13 mouse cellular contexts compared by ENCODE assay signal in genomic region chr16:18400028-18400427, GRCm38 (mm10). TPM values are rescaled to one million over a fixed set of nuclear protein-coding genes. Genes with fewer than 3 reads are reported as not detected.
DNase-seq lines count a peak whose midpoint lies in the region; ATAC-seq and TF ChIP-seq lines count a peak whose summit lies in the region.
"Had no signal": no experiment of that assay in that cellular context is flagged by ENCODE, and none has a peak within 500 bp of the region (broad histone marks: within the 10 kb centered on the region; RNA-seq: fewer than 3 reads in every experiment).

No protein-coding gene starts in this region.

- no peaks in the 10 kb centered on the region for H3K9me3 ChIP-seq in megakaryocyte, embryonic 14.5 days
- H3K9me3 ChIP-seq in hindbrain, embryonic 16.5 days (ENCODE audit: control insufficient read depth, low read length), result no peaks in the 10 kb centered on the region
- no peaks in the 10 kb centered on the region for H3K9me3 ChIP-seq in neural tube, embryonic 15.5 days (replicated peaks)
- H3K9me3 ChIP-seq in liver, postnatal 0 days (ENCODE audit: low read length), result no peaks in the 10 kb centered on the region
- H3K9me3 ChIP-seq: embryonic facial prominence, embryonic 15.5 days had no signal

- TF ChIP-seq EP300 in liver, postnatal 0 days (IDR thresholded peaks at IDR 0.05; ENCODE audit: low read depth), result no peak

- H3K4me3 ChIP-seq in megakaryocyte, embryonic 14.5 days (replicated peaks), result peak overlapping the region; percentile 26
- H3K4me3 ChIP-seq in hindbrain, embryonic 16.5 days (ENCODE audit: low read length), result no peak overlapping the region
- no peak overlapping the region for H3K4me3 ChIP-seq in neural tube, embryonic 15.5 days (replicated peaks)
- H3K4me3 ChIP-seq in liver, postnatal 0 days (ENCODE audit: low read depth, low read length), result no peak overlapping the region
- H3K4me3 ChIP-seq: embryonic facial prominence, embryonic 15.5 days; layer of hippocampus, adult 2 months had no signal

- H3K4me2 ChIP-seq in hindbrain, embryonic 16.5 days (ENCODE audit: low read length), result no peak overlapping the region; the same call in 1 of the 2 replicates
- no peak overlapping the region for H3K4me2 ChIP-seq in neural tube, embryonic 15.5 days
- no peak overlapping the region for H3K4me2 ChIP-seq in liver, postnatal 0 days (ENCODE audit: low read depth, low read length)
- H3K4me2 ChIP-seq: embryonic facial prominence, embryonic 15.5 days had no signal

- H3K27ac ChIP-seq in hindbrain, embryonic 16.5 days (ENCODE audit: low read depth, low read length), result peak overlapping the region; percentile 69
- peak overlapping the region; percentile 68; the same call in 1 of the 2 replicates for H3K27ac ChIP-seq in neural tube, embryonic 15.5 days (replicated peaks)
- H3K27ac ChIP-seq in liver, postnatal 0 days (ENCODE audit: low read depth), result no peak overlapping the region
- H3K27ac ChIP-seq: embryonic facial prominence, embryonic 15.5 days had no signal

- H3K4me1 ChIP-seq in megakaryocyte, embryonic 14.5 days, result peaks cover 59% of the 10 kb centered on the region
- peaks cover 33% of the 10 kb centered on the region for H3K4me1 ChIP-seq in hindbrain, embryonic 16.5 days (ENCODE audit: control insufficient read depth, insufficient read depth, low read depth, low read length)
- peaks cover 42% of the 10 kb centered on the region for H3K4me1 ChIP-seq in neural tube, embryonic 15.5 days
- 0 out of 2 replicates have a peak, but pooled peaks cover 2% of the 10 kb centered on the region for H3K4me1 ChIP-seq in liver, postnatal 0 days (ENCODE audit: insufficient read depth)

- 42% methylated on average over 9 of the region's 9 CpGs for WGBS in hindbrain, embryonic 16.5 days
- WGBS in neural tube, embryonic 15.5 days, result 61% methylated on average over 9 of the region's 9 CpGs
- WGBS in liver, postnatal 0 days (ENCODE audit: insufficient replicate concordance), result 77% methylated on average over 9 of the region's 9 CpGs

- peaks cover 26% of the 10 kb centered on the region for H3K36me3 ChIP-seq in megakaryocyte, embryonic 14.5 days (replicated peaks; ENCODE audit: low read length)
- peaks cover 56% of the 10 kb centered on the region for H3K36me3 ChIP-seq in hindbrain, embryonic 16.5 days (ENCODE audit: control insufficient read depth, insufficient read depth, low read length)
- H3K36me3 ChIP-seq in neural tube, embryonic 15.5 days, result peaks cover 82% of the 10 kb centered on the region
- peaks cover 33% of the 10 kb centered on the region for H3K36me3 ChIP-seq in liver, postnatal 0 days (replicated peaks; ENCODE audit: insufficient read depth, low read length)

- H3K9ac ChIP-seq in hindbrain, embryonic 16.5 days (ENCODE audit: low read depth, low read length), result 0 out of 2 replicates have a peak overlapping the region, but pooled peaks have one; percentile 32
- no peak overlapping the region for H3K9ac ChIP-seq in neural tube, embryonic 15.5 days (replicated peaks)
- H3K9ac ChIP-seq in liver, postnatal 0 days (replicated peaks), result no peak overlapping the region
- H3K9ac ChIP-seq: embryonic facial prominence, embryonic 15.5 days had no signal

- no peak for ATAC-seq in megakaryocyte, adult 5-6 weeks (ENCODE audit: poor library complexity, severe bottlenecking)
- ATAC-seq in hindbrain, embryonic 16.5 days, result no peak
- no peak for ATAC-seq in neural tube, embryonic 15.5 days (ENCODE audit: low FRiP score)
- no peak for ATAC-seq in liver, postnatal 0 days
- ATAC-seq: inflammation-experienced regulatory T-cells, adult 6 months had no signal

- no peak for TF ChIP-seq CTCF in liver, postnatal 0 days (IDR thresholded peaks at IDR 0.05; ENCODE audit: low read depth)

- H3K27me3 ChIP-seq in megakaryocyte, embryonic 14.5 days (replicated peaks), result peaks cover 55% of the 10 kb centered on the region
- no peaks in the 10 kb centered on the region for H3K27me3 ChIP-seq in hindbrain, embryonic 16.5 days (replicated peaks; ENCODE audit: control insufficient read depth, insufficient read depth, low read length)
- no peaks in the 10 kb centered on the region for H3K27me3 ChIP-seq in neural tube, embryonic 15.5 days (replicated peaks)
- H3K27me3 ChIP-seq in liver, postnatal 0 days (ENCODE audit: insufficient read depth, low read length), result no peaks in the 10 kb centered on the region
- H3K27me3 ChIP-seq: embryonic facial prominence, embryonic 15.5 days had no signal

- peak; percentile 16 for DNase-seq in cerebellum, adult 11-12 months
- DNase-seq in cerebellum, postnatal 4 days (ENCODE audit: low spot score in 2 of 2), result no peak
- no peak for DNase-seq in kidney, adult 9 months
- no peak for DNase-seq in liver, postnatal 0 days
- DNase-seq: gastrocnemius, postnatal 14 days; thymus, postnatal 4 days had no signal

RNA-seq across cellular contexts. Expression of gene Txnrd2, which starts 26.2 kb away (rescaled TPM):
- 6.9 TPM in 1 of 2 replicates, not detected in the other for polyA plus RNA-seq in megakaryocyte, embryonic 14.5 days (2012; ENCODE audit: insufficient read depth, low replicate concordance)
- 10.3 and 11.8 TPM in 2 replicates for total RNA-seq in megakaryocyte, adult 5-6 weeks (2015)
- total RNA-seq in megakaryocyte, adult 5-6 weeks (2017), result 7.0 and 9.3 TPM in 2 replicates
- 37.5 and 40.6 TPM in 2 replicates for polyA plus RNA-seq in hindbrain, embryonic 16.5 days (2015; fragmentation: Nextera tagmentation; extraction: Ambion mirVana)
- polyA plus RNA-seq in neural tube, embryonic 15.5 days (2015; fragmentation: Nextera tagmentation; extraction: Ambion mirVana), result 28.3 and 30.9 TPM in 2 replicates
- 51.2 and 53.3 TPM in 2 replicates for polyA plus RNA-seq in liver, postnatal 0 days (2015; fragmentation: Nextera tagmentation; extraction: Ambion mirVana)

RNA-seq across cellular contexts. Expression of gene Comt, which starts 26.6 kb away (rescaled TPM):
- 52.8 and 53.5 TPM in 2 replicates for polyA plus RNA-seq in megakaryocyte, embryonic 14.5 days (2012; ENCODE audit: insufficient read depth, low replicate concordance)
- total RNA-seq in megakaryocyte, adult 5-6 weeks (2015), result 37.8 and 40.8 TPM in 2 replicates
- 40.1 and 43.8 TPM in 2 replicates for total RNA-seq in megakaryocyte, adult 5-6 weeks (2017)
- 119 and 123 TPM in 2 replicates for polyA plus RNA-seq in hindbrain, embryonic 16.5 days (2015; fragmentation: Nextera tagmentation; extraction: Ambion mirVana)
- 117 and 128 TPM in 2 replicates for polyA plus RNA-seq in neural tube, embryonic 15.5 days (2015; fragmentation: Nextera tagmentation; extraction: Ambion mirVana)
- 100 and 125 TPM in 2 replicates for polyA plus RNA-seq in liver, postnatal 0 days (2015; fragmentation: Nextera tagmentation; extraction: Ambion mirVana)

RNA-seq across cellular contexts. Expression of gene Arvcf, which starts 52.0 kb away (rescaled TPM):
- 2.6 TPM in 1 of 2 replicates, not detected in the other for polyA plus RNA-seq in megakaryocyte, embryonic 14.5 days (2012; ENCODE audit: insufficient read depth, low replicate concordance)
- total RNA-seq in megakaryocyte, adult 5-6 weeks (2015), result 0.38 and 0.68 TPM in 2 replicates
- 1.5 and 3.0 TPM in 2 replicates for total RNA-seq in megakaryocyte, adult 5-6 weeks (2017)
- polyA plus RNA-seq in hindbrain, embryonic 16.5 days (2015; fragmentation: Nextera tagmentation; extraction: Ambion mirVana), result 68.3 and 80.3 TPM in 2 replicates
- 71.2 and 72.5 TPM in 2 replicates for polyA plus RNA-seq in neural tube, embryonic 15.5 days (2015; fragmentation: Nextera tagmentation; extraction: Ambion mirVana)
- polyA plus RNA-seq in liver, postnatal 0 days (2015; fragmentation: Nextera tagmentation; extraction: Ambion mirVana), result 7.0 and 9.7 TPM in 2 replicates

RNA-seq across cellular contexts. Expression of gene Tango2, which starts 52.1 kb away (rescaled TPM):
- 17.3 and 33.0 TPM in 2 replicates for polyA plus RNA-seq in megakaryocyte, embryonic 14.5 days (2012; ENCODE audit: insufficient read depth, low replicate concordance)
- total RNA-seq in megakaryocyte, adult 5-6 weeks (2015), result 27.2 and 27.4 TPM in 2 replicates
- total RNA-seq in megakaryocyte, adult 5-6 weeks (2017), result 5.7 and 11.8 TPM in 2 replicates
- polyA plus RNA-seq in hindbrain, embryonic 16.5 days (2015; fragmentation: Nextera tagmentation; extraction: Ambion mirVana), result 101 and 112 TPM in 2 replicates
- 98.7 and 115 TPM in 2 replicates for polyA plus RNA-seq in neural tube, embryonic 15.5 days (2015; fragmentation: Nextera tagmentation; extraction: Ambion mirVana)
- polyA plus RNA-seq in liver, postnatal 0 days (2015; fragmentation: Nextera tagmentation; extraction: Ambion mirVana), result 54.1 and 61.1 TPM in 2 replicates
